Mouse (Mus musculus): Measurements from ENCODE around the gene Cdk17. TPM values are rescaled to one million over a fixed set of nuclear protein-coding genes. Genes with fewer than 3 reads are reported as not detected.

Cdk17 gene
- polyA plus RNA-seq, 1 experiment, result 2.3 TPM

DNA sequence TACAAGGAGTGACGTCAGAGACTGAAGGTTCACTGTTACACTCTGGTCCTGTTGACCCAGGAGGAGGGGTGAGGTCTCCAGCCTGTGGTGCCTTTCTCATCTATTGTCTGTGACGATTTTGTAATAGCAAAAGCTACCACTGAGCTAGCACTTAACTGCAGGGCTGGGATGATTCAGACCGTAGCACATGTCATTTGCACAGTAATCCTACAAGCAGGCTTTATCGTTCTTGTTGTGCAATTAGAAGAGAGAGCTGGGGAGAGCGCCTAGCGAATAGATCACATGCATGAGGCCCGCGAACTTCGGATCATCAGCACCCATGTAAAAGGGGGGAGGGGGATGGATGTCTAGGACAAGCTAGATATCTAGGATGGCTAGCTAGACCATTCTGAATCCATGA, 105.2 kb downstream of the Cdk17 start:
- H3K4me1 ChIP-seq, result peaks cover 79% of the 10 kb centered on the region
- peaks cover 51% of the 10 kb centered on the region for H3K36me3 ChIP-seq (replicated peaks; ENCODE audit: low read length)
- H3K9me3 ChIP-seq, result no peaks in the 10 kb centered on the region
- no peak overlapping the region for H3K4me3 ChIP-seq (replicated peaks)
- TF ChIP-seq GATA1 (IDR thresholded peaks at IDR 0.05; ENCODE audit: borderline replicate concordance, low read length) (no peak), FLI1 (IDR thresholded peaks at IDR 0.05; ENCODE audit: low read length) (no peak)
- H3K27me3 ChIP-seq (replicated peaks), result no peaks in the 10 kb centered on the region

- no peaks in the 10 kb centered on the region for H3K9me3 ChIP-seq
- H3K4me1 ChIP-seq, result peaks cover 78% of the 10 kb centered on the region
- H3K27me3 ChIP-seq (replicated peaks), result no peaks in the 10 kb centered on the region
- no peak overlapping the region for H3K4me3 ChIP-seq (replicated peaks)
- peaks cover 57% of the 10 kb centered on the region for H3K36me3 ChIP-seq (replicated peaks; ENCODE audit: low read length)
- no peak for TF ChIP-seq GATA1 (IDR thresholded peaks at IDR 0.05; ENCODE audit: borderline replicate concordance, low read length)
- TF ChIP-seq FLI1 (IDR thresholded peaks at IDR 0.05; ENCODE audit: low read length), result no peak
These were observed 105.8 kb downstream of the Cdk17 start for GRCm38 (mm10) chr10:93266521-93266920.

DNA sequence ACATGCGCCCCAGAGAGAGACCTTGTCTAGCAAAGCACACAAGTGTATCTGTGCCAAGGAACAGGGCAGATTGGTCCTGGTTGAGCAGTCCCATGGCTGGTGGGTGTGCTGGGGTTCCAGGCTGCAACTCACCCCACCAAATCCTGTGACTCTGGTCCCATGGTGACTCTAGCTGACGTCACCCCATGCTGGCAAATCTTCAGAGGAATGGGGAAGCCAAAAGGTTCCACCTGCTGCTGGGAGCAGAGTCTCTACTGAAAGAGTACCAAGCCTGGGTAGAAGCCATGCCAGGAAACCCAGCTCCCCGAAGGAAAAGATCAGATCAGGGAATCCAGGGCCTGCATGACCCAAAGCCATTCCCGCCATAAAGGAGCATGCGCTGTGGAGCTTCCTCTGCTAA, 106.8 kb downstream of the Cdk17 start:
- TF ChIP-seq GATA1 (IDR thresholded peaks at IDR 0.05; ENCODE audit: borderline replicate concordance, low read length), result no peak
- no peak for TF ChIP-seq FLI1 (IDR thresholded peaks at IDR 0.05; ENCODE audit: low read length)
- no peaks in the 10 kb centered on the region for H3K27me3 ChIP-seq (replicated peaks)
- peaks cover 57% of the 10 kb centered on the region for H3K36me3 ChIP-seq (replicated peaks; ENCODE audit: low read length)
- H3K9me3 ChIP-seq, result no peaks in the 10 kb centered on the region
- no peak overlapping the region for H3K4me3 ChIP-seq (replicated peaks)
- peaks cover 78% of the 10 kb centered on the region for H3K4me1 ChIP-seq

- Histone ChIP-seq H3K9me3 (no peaks in the 10 kb centered on the region), H3K27me3 (replicated peaks) (no peaks in the 10 kb centered on the region), H3K36me3 (replicated peaks; ENCODE audit: low read length) (peaks cover 52% of the 10 kb centered on the region), H3K4me3 (replicated peaks) (no peak overlapping the region), H3K4me1 (peaks cover 79% of the 10 kb centered on the region)
- TF ChIP-seq GATA1 (IDR thresholded peaks at IDR 0.05; ENCODE audit: borderline replicate concordance, low read length) (no peak), FLI1 (IDR thresholded peaks at IDR 0.05; ENCODE audit: low read length) (no peak)
These were observed 107.7 kb downstream of the Cdk17 start for GRCm38 (mm10) chr10:93268339-93268738.

DNA sequence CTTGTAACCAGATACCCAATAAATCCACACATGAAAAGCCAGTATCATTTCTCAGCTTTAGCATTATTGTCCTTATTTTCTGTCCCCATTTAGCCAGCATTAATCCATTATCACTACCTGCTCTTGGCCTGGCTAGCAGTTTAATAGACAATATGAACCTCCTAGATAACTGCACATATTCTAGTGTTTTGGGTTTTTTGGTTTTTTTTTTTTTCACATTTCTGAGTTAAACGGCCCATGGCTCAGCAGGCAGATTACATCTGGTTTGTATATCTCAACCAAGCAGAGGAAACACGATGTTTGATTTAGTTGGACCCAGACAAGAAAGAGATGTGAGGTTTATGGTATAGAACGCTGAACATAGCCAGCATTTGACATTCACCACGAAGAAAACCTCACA, 109.1 kb downstream of the Cdk17 start:
- TF ChIP-seq GATA1 (IDR thresholded peaks at IDR 0.05; ENCODE audit: borderline replicate concordance, low read length), result no peak
- TF ChIP-seq FLI1 (IDR thresholded peaks at IDR 0.05; ENCODE audit: low read length), result no peak
- Histone ChIP-seq H3K4me3 (replicated peaks) (no peak overlapping the region), H3K27me3 (replicated peaks) (no peaks in the 10 kb centered on the region), H3K36me3 (replicated peaks; ENCODE audit: low read length) (peaks cover 38% of the 10 kb centered on the region), H3K9me3 (no peaks in the 10 kb centered on the region), H3K4me1 (peaks cover 79% of the 10 kb centered on the region)

DNA sequence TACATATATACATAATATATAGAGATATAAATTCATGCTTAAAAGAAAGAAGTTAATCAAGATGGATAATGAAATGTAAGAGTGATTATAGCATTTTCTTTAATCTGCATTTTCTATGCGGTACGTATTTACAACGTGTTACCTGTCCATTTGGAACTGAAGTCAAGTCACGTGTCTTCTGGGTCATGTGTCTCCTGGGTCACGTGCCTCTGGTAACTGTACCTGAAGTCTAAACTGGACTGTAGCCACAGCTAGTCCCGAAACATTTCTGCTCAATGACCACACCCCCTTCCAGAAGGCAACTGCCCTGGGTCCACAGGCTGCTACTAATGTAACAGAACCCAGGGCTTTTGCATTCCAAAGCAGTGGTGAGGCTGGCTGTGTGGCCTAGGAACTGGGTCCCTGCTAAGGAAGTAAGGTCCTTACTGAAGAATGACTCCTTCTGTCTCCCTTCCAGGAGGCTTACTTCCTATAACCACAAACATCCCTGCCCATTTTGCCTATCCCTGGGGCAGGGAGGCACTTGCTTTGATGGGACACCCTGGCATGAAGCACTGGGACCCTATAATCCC, 110.3 kb downstream of the Cdk17 start:
- peaks cover 76% of the 10 kb centered on the region for H3K4me1 ChIP-seq
- peaks cover 36% of the 10 kb centered on the region for H3K36me3 ChIP-seq (replicated peaks; ENCODE audit: low read length)
- TF ChIP-seq FLI1 (IDR thresholded peaks at IDR 0.05; ENCODE audit: low read length) (no peak), GATA1 (IDR thresholded peaks at IDR 0.05; ENCODE audit: borderline replicate concordance, low read length) (no peak)
- H3K27me3 ChIP-seq (replicated peaks), result no peaks in the 10 kb centered on the region
- no peaks in the 10 kb centered on the region for H3K9me3 ChIP-seq
- H3K4me3 ChIP-seq (replicated peaks), result no peak overlapping the region

- Histone ChIP-seq H3K9me3 (no peaks in the 10 kb centered on the region), H3K36me3 (replicated peaks; ENCODE audit: low read length) (peaks cover 34% of the 10 kb centered on the region), H3K4me3 (replicated peaks) (no peak overlapping the region), H3K4me1 (peaks cover 75% of the 10 kb centered on the region), H3K27me3 (replicated peaks) (no peaks in the 10 kb centered on the region)
- TF ChIP-seq GATA1 (IDR thresholded peaks at IDR 0.05; ENCODE audit: borderline replicate concordance, low read length), result no peak
- no peak for TF ChIP-seq FLI1 (IDR thresholded peaks at IDR 0.05; ENCODE audit: low read length)
These were observed 111.2 kb downstream of the Cdk17 start for GRCm38 (mm10) chr10:93271831-93272230.

DNA sequence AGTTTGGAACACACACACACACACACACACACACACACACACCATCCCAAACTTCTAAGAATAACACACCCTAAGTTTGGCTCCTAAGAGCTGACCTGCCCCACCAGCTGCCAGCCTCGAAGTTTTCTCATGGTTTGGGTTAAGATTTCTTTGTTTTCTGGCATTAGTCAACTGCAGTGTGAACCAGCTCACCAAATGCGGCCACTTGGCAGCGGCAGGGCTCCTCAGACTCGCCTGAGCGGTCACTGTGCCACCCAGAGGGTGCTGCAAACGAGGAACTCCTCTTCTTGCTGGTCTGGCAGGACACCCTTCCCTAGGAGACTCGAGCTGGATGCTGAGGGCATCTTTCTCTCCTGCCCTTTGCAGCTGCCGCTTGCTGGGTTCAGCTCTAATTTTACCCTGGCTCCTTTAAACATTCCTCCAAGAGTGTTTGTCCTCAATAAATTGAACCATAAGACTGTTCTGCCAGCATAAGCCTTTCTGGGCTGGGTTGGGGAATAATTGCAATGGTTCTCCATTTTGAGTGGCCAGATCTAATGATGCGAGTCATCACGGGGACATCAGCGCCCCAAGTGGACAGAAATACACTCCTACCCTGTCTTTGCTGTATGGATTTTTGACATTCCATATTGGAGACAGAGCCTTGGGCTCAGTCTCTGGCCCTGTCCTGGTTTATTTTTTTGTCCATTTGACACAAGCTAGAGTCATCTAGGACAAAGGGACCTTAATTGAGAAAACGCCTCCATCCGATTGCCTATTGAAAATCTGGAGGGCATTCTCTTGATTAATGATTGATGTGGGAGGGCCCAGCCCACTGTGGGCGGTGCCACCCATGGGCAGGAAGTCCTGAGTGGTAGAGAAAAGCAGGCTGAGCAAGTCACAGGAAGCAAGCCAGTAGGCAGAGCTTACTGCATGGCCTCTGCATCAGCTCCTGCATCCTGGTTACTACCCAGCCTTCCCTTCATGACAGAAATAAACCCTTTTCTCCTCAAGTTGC, 112.6 kb downstream of the Cdk17 start:
- Histone ChIP-seq H3K4me3 (replicated peaks) (peak overlapping the region; percentile 31), H3K9me3 (no peaks in the 10 kb centered on the region), H3K36me3 (replicated peaks; ENCODE audit: low read length) (peaks cover 36% of the 10 kb centered on the region), H3K4me1 (peaks cover 64% of the 10 kb centered on the region), H3K27me3 (replicated peaks) (no peaks in the 10 kb centered on the region)
- TF ChIP-seq FLI1 (IDR thresholded peaks at IDR 0.05; ENCODE audit: low read length), result no peak
- TF ChIP-seq GATA1 (IDR thresholded peaks at IDR 0.05; ENCODE audit: borderline replicate concordance, low read length), result no peak

GRCm38 (mm10) chr10:93274277-93274696, 113.6 kb downstream of the Cdk17 start:
- H3K4me3 ChIP-seq (replicated peaks), result peak overlapping the region; percentile 46
- H3K36me3 ChIP-seq (replicated peaks; ENCODE audit: low read length), result peaks cover 39% of the 10 kb centered on the region
- TF ChIP-seq FLI1 (IDR thresholded peaks at IDR 0.05; ENCODE audit: low read length), result no peak
- no peaks in the 10 kb centered on the region for H3K9me3 ChIP-seq
- no peaks in the 10 kb centered on the region for H3K27me3 ChIP-seq (replicated peaks)
- H3K4me1 ChIP-seq, result peaks cover 58% of the 10 kb centered on the region
